Mouse (Mus musculus) lung, postnatal 0 days (tissue): ENCODE results near the gene Med28. TPM values are rescaled to one million over a fixed set of nuclear protein-coding genes. Genes with fewer than 3 reads are reported as not detected.

Experiments used
- ATAC-seq: fragments of 200-750 bp; cut with Nextera tagmentation; 2 replicates; pipeline ENCODE4 v1.8.0; 2017; ENCODE audit warnings: moderate library complexity
- DNase-seq: peaks from one replicate; pipeline ENCODE4 v3.0.0-alpha.2; 2016; ENCODE audit warnings: low spot score
- H3K27ac ChIP-seq: fragments of 300-500 bp; sonication (generic); 2 replicates; pipeline ENCODE4 v1.5.1; 2014; ENCODE audit warnings: antibody characterized with exemption, mild to moderate bottlenecking, low read length, mixed read lengths
- H3K27me3 ChIP-seq: fragments of 300-500 bp; sonication (generic); replicated peaks from 2 replicates; pipeline ENCODE4 v1.6.1; 2014; ENCODE audit warnings: low read length, mixed read lengths; ENCODE audit not compliant: insufficient read depth
- H3K36me3 ChIP-seq: fragments of 300-500 bp; sonication (generic); 2 replicates; pipeline ENCODE4 v1.6.1; 2014; ENCODE audit warnings: low read length, mixed read lengths; ENCODE audit not compliant: insufficient read depth
- H3K4me1 ChIP-seq: fragments of 300-500 bp; sonication (generic); 2 replicates; pipeline ENCODE4 v1.6.1; 2014; ENCODE audit warnings: antibody characterized with exemption, low read depth, low read length, mixed read lengths; ENCODE audit not compliant: insufficient read depth
- H3K4me2 ChIP-seq: fragments of 300-500 bp; sonication (generic); replicated peaks from 2 replicates; pipeline ENCODE4 v1.6.1; 2014; ENCODE audit warnings: low read depth, mild to moderate bottlenecking, low read length, moderate library complexity, mixed read lengths
- H3K4me3 ChIP-seq: fragments of 300-500 bp; sonication (generic); 2 replicates; pipeline ENCODE4 v1.5.1; 2014; ENCODE audit warnings: low read depth, low read length
- H3K9ac ChIP-seq: fragments of 300-500 bp; sonication (generic); replicated peaks from 2 replicates; pipeline ENCODE4 v1.6.1; 2014; ENCODE audit warnings: low read depth, mild to moderate bottlenecking
- H3K9me3 ChIP-seq: fragments of 300-500 bp; sonication (generic); 2 replicates; pipeline ENCODE4 v1.6.1; 2016; ENCODE audit warnings: low read length, mixed read lengths
- CTCF ChIP-seq: IDR thresholded peaks from 2 replicates; pipeline ENCODE4 v1.5.1; 2016; ENCODE audit warnings: antibody characterized with exemption, mild to moderate bottlenecking
- EP300 ChIP-seq: IDR thresholded peaks from 2 replicates; pipeline ENCODE4 v1.6.1; 2016; ENCODE audit warnings: antibody characterized with exemption, mild to moderate bottlenecking, control low read depth
- WGBS: fragments of 180-500 bp; shearing (Covaris S2); extraction: QIAGEN DNeasy Blood & Tissue Kit; methylation state at CpG from one replicate; pipeline ENCODE4 v1.1.7; 2014; 5-methylcytosine and 5-hydroxymethylcytosine counted together
- polyA plus RNA-seq: library from polyadenylated mRNA; unstranded; fragments of >200 nt; fragmentation: Nextera tagmentation; extraction: Ambion mirVana; gene quantifications from 2 replicates; pipeline ENCODE4 v1.2.1, GENCODE M21; 2015

Med28 gene
- polyA plus RNA-seq, 1 experiment from 2014 or later = 182 TPM

GRCm38 (mm10) chr5:45565829-45566228 lies 45.8 kb downstream of the Med28 start:
- Histone ChIP-seq H3K9ac (no peak overlapping the region), H3K4me2 (no peak overlapping the region), H3K27me3 (no peaks in the 10 kb centered on the region), H3K27ac (no peak overlapping the region), H3K36me3 (no peaks in the 10 kb centered on the region), H3K9me3 (no peaks in the 10 kb centered on the region), H3K4me1 (no peaks in the 10 kb centered on the region), H3K4me3 (no peak overlapping the region)
- WGBS = 98% methylated on average over 1 of the region's 1 CpGs
- no peak for ATAC-seq
- no peak for DNase-seq
- TF ChIP-seq EP300 = no peak
- no peak for TF ChIP-seq CTCF

- 54% methylated on average over 5 of the region's 5 CpGs for WGBS
- no peak for TF ChIP-seq CTCF
- no peak for TF ChIP-seq EP300
- no peak overlapping the region for H3K27ac ChIP-seq
Observed at GRCm38 (mm10) chr5:45572816-45573215, 52.8 kb downstream of the Med28 start.

GRCm38 (mm10) chr5:45576716-45577115 lies 56.7 kb downstream of the Med28 start:
- H3K27me3 ChIP-seq = no peaks in the 10 kb centered on the region
- TF ChIP-seq EP300 = no peak
- ATAC-seq (no peak), DNase-seq (no peak)
- no peaks in the 10 kb centered on the region for H3K4me1 ChIP-seq
- no peak overlapping the region for H3K9ac ChIP-seq
- no peaks in the 10 kb centered on the region for H3K9me3 ChIP-seq
- WGBS = 43% methylated on average over 3 of the region's 3 CpGs
- no peak overlapping the region for H3K27ac ChIP-seq
- H3K4me3 ChIP-seq = no peak overlapping the region
- no peak overlapping the region for H3K4me2 ChIP-seq
- no peaks in the 10 kb centered on the region for H3K36me3 ChIP-seq

More at GRCm38 (mm10) chr5:45572816-45573215, 52.8 kb downstream of the Med28 start:
- no peaks in the 10 kb centered on the region for H3K27me3 ChIP-seq
- no peak for DNase-seq
- H3K4me3 ChIP-seq = no peak overlapping the region
- H3K4me1 ChIP-seq = no peaks in the 10 kb centered on the region
- H3K9me3 ChIP-seq = no peaks in the 10 kb centered on the region
- H3K36me3 ChIP-seq = no peaks in the 10 kb centered on the region
- no peak for ATAC-seq
- no peak overlapping the region for H3K4me2 ChIP-seq
- no peak overlapping the region for H3K9ac ChIP-seq

- WGBS = 41% methylated on average over 1 of the region's 1 CpGs
- Histone ChIP-seq H3K27me3 (no peaks in the 10 kb centered on the region), H3K4me1 (no peaks in the 10 kb centered on the region), H3K4me3 (no peak overlapping the region), H3K9me3 (no peaks in the 10 kb centered on the region), H3K9ac (no peak overlapping the region), H3K36me3 (no peaks in the 10 kb centered on the region), H3K4me2 (no peak overlapping the region), H3K27ac (no peak overlapping the region)
- DNase-seq (no peak), ATAC-seq (no peak)
- TF ChIP-seq EP300 = no peak
- TF ChIP-seq CTCF = no peak
Observed at GRCm38 (mm10) chr5:45577376-45577775, 57.3 kb downstream of the Med28 start.

Other genes starting within 250 kb of the Med28 start
- 83.5 and 85.3 TPM in 2 replicates for gene Qdpr, start 70.0 kb upstream of the Med28 start, polyA plus RNA-seq
- not detected in 2 replicates for gene Clrn2, start 66.5 kb upstream of the Med28 start, polyA plus RNA-seq
- 48.7 and 60.8 TPM in 2 replicates for gene Lap3, start 26.9 kb upstream of the Med28 start, polyA plus RNA-seq
- gene Fam184b, start 119.4 kb downstream of the Med28 start, polyA plus RNA-seq = 0.04 TPM in 2 replicates
- 2.6 and 3.8 TPM in 2 replicates for gene Ncapg, start 149.7 kb downstream of the Med28 start, polyA plus RNA-seq